Mouse (Mus musculus): ENCODE data around the gene Trmt2a. TPM values are rescaled to one million over a fixed set of nuclear protein-coding genes. Genes with fewer than 3 reads are reported as not detected.

The Trmt2a gene
- polyA plus RNA-seq, 1 experiment from 2014 or later, result 58.2 TPM

DNA sequence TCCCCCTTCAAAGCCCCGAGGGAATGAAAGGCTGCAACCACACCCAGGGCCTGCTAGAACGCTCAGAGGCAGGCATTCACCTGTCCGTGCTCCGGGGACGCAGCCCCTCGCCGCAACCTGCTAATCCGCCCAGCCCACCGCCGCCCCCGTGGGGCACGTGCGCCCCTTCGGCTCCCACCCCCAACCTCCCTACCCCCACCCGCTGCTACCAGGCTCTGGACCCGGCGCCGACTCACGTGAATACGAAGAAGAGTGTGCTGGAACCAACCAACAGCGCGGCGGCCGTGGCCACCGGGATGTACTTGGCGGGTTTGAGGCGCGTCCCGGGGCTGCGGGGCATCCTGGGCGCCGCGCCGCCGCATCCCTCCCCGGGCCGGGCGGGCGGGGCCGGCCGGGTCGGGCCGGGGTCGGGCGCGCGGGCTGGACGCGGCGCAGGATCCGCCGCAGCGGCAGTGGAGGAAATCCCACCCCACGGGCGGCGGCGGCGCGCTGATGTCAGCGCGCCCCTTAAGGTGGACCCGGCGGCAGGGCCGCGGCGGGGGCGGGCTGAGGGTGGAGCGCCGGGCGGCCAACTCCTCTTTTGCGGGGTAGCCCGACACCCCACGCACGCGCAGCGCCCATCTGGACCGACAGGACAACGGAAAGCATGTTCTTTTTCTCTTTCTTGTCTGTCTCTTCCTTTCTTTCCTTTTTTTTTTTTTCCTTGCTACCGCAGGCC, 13.6 kb upstream of the Trmt2a start, which contains the start of gene Zdhhc8:
TSS of gene Zdhhc8 (minus strand) at position 466 of the 718 bp plus-strand sequence.
- peaks cover 5% of the 10 kb centered on the region for H3K36me3 ChIP-seq (ENCODE audit: control insufficient read depth, insufficient read depth, low read length)
- ATAC-seq (replicated peaks; ENCODE audit: insufficient number of reproducible peaks, low FRiP score, low TSS enrichment), result peak; percentile 73
- H3K27ac ChIP-seq (ENCODE audit: low read depth, low read length), result peak within 1 kb of the TSS; percentile 85
- H3K4me1 ChIP-seq (ENCODE audit: control insufficient read depth, insufficient read depth, low read length), result peaks cover 36% of the 10 kb centered on the region
- no peaks in the 10 kb centered on the region for H3K9me3 ChIP-seq (replicated peaks; ENCODE audit: control insufficient read depth, low read length)
- under 1% methylated on average over 73 of the region's 79 CpGs for WGBS (ENCODE audit: insufficient replicate concordance)
- H3K9ac ChIP-seq (ENCODE audit: low read depth, low read length), result peak within 1 kb of the TSS; percentile 85
- peak within 1 kb of the TSS; percentile 75 for H3K4me3 ChIP-seq (ENCODE audit: low read depth, low read length)
- no peaks in the 10 kb centered on the region for H3K27me3 ChIP-seq (ENCODE audit: control insufficient read depth, insufficient read depth, low read length)
- peak within 1 kb of the TSS; percentile 79 for H3K4me2 ChIP-seq

GRCm38 (mm10) chr16:18235389-18236065, 13.0 kb upstream of the Trmt2a start:
- peak overlapping the region; percentile 85 for H3K9ac ChIP-seq (ENCODE audit: low read depth, low read length)
- H3K4me3 ChIP-seq (ENCODE audit: low read depth, low read length), result peak overlapping the region; percentile 75
- peak; percentile 41; the same call in 1 of the 2 replicates for ATAC-seq (replicated peaks; ENCODE audit: insufficient number of reproducible peaks, low FRiP score, low TSS enrichment)
- H3K36me3 ChIP-seq (ENCODE audit: control insufficient read depth, insufficient read depth, low read length), result peaks cover 10% of the 10 kb centered on the region
- H3K4me2 ChIP-seq, result peak overlapping the region; percentile 79
- no peaks in the 10 kb centered on the region for H3K27me3 ChIP-seq (ENCODE audit: control insufficient read depth, insufficient read depth, low read length)
- no peaks in the 10 kb centered on the region for H3K9me3 ChIP-seq (replicated peaks; ENCODE audit: control insufficient read depth, low read length)
- peaks cover 29% of the 10 kb centered on the region for H3K4me1 ChIP-seq (ENCODE audit: control insufficient read depth, insufficient read depth, low read length)
- H3K27ac ChIP-seq (ENCODE audit: low read depth, low read length), result peak overlapping the region; percentile 85
- 4% methylated on average over 19 of the region's 19 CpGs for WGBS (ENCODE audit: insufficient replicate concordance)

GRCm38 (mm10) chr16:18236676-18237501, 11.6 kb upstream of the Trmt2a start:
- Histone ChIP-seq H3K27ac (ENCODE audit: low read depth, low read length) (no peak overlapping the region), H3K9me3 (replicated peaks; ENCODE audit: control insufficient read depth, low read length) (no peaks in the 10 kb centered on the region), H3K4me3 (ENCODE audit: low read depth, low read length) (0 out of 2 replicates have a peak overlapping the region, but pooled peaks have one; percentile 75), H3K27me3 (ENCODE audit: control insufficient read depth, insufficient read depth, low read length) (no peaks in the 10 kb centered on the region), H3K36me3 (ENCODE audit: control insufficient read depth, insufficient read depth, low read length) (peaks cover 17% of the 10 kb centered on the region), H3K4me1 (ENCODE audit: control insufficient read depth, insufficient read depth, low read length) (peaks cover 23% of the 10 kb centered on the region), H3K4me2 (peak overlapping the region; percentile 79; the same call in 1 of the 2 replicates), H3K9ac (ENCODE audit: low read depth, low read length) (no peak overlapping the region)
- no peak for ATAC-seq (replicated peaks; ENCODE audit: insufficient number of reproducible peaks, low FRiP score, low TSS enrichment)
- 71% methylated on average over 7 of the region's 7 CpGs for WGBS (ENCODE audit: insufficient replicate concordance)

DNA sequence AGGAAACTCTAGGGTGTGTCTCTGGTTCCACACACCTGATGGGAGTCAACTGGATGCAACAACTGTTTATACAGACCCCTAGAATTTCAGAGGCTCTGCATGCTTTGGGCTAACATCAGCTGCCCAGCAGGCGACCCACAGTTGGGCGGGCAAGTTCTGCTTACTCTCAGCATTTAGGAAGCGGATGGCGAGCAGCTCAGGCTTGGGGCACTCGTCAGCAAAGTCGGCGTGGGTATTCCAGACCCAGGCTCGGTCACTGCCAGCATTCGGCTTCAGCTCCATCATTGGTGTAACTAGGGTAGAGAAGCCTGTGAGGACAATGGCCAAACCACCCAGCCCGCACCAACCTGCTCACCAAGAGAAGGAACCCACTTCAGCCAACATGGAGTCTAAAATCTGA, 6.9 kb upstream of the Trmt2a start:
- Histone ChIP-seq H3K27ac (ENCODE audit: low read depth, low read length) (no peak overlapping the region), H3K27me3 (ENCODE audit: control insufficient read depth, insufficient read depth, low read length) (no peaks in the 10 kb centered on the region), H3K36me3 (ENCODE audit: control insufficient read depth, insufficient read depth, low read length) (peaks cover 60% of the 10 kb centered on the region), H3K4me2 (no peak overlapping the region), H3K4me1 (ENCODE audit: control insufficient read depth, insufficient read depth, low read length) (peaks cover 2% of the 10 kb centered on the region), H3K9ac (ENCODE audit: low read depth, low read length) (no peak overlapping the region), H3K9me3 (replicated peaks; ENCODE audit: control insufficient read depth, low read length) (no peaks in the 10 kb centered on the region), H3K4me3 (ENCODE audit: low read depth, low read length) (no peak overlapping the region)
- no peak for ATAC-seq (replicated peaks; ENCODE audit: insufficient number of reproducible peaks, low FRiP score, low TSS enrichment)
- 88% methylated on average over 10 of the region's 10 CpGs for WGBS (ENCODE audit: insufficient replicate concordance)

GRCm38 (mm10) chr16:18247521-18248399, 719 bp upstream of the Trmt2a start:
- Histone ChIP-seq H3K4me1 (ENCODE audit: control insufficient read depth, insufficient read depth, low read length) (peaks cover 24% of the 10 kb centered on the region), H3K27me3 (ENCODE audit: control insufficient read depth, insufficient read depth, low read length) (no peaks in the 10 kb centered on the region), H3K36me3 (ENCODE audit: control insufficient read depth, insufficient read depth, low read length) (peaks cover 44% of the 10 kb centered on the region), H3K9ac (ENCODE audit: low read depth, low read length) (peak overlapping the region; percentile 97), H3K4me2 (peak overlapping the region; percentile 91), H3K27ac (ENCODE audit: low read depth, low read length) (peak overlapping the region; percentile 93), H3K4me3 (ENCODE audit: low read depth, low read length) (peak overlapping the region; percentile 96), H3K9me3 (replicated peaks; ENCODE audit: control insufficient read depth, low read length) (no peaks in the 10 kb centered on the region)
- no peak for ATAC-seq (replicated peaks; ENCODE audit: insufficient number of reproducible peaks, low FRiP score, low TSS enrichment)
- WGBS (ENCODE audit: insufficient replicate concordance), result under 1% methylated on average over 33 of the region's 33 CpGs

DNA sequence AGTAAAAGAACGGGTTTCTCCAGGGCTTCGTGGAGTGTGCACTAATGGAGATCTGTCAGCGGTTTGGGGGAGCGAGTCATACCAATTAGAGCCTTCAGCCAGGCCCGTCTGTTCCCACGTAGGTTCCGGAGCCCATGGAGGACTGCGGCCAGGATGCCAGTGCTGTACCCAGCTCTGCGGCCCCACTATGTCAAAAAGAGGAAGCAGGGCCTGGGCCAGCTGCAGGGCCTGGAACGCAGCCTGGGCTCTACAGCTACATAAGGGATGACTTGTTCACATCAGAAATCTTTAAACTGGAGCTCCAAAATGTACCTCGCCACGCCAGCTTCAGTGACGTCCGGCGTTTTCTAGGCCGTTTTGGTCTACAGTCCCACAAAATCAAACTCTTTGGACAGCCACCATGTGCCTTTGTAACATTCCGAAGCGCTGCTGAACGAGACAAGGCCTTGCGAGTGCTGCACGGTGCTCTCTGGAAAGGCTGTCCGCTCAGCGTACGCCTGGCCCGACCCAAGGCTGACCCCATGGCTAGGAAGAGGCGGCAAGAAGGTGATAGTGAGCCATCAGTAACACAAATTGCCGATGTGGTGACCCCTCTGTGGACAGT, 987 bp downstream of the Trmt2a start:
- ATAC-seq (replicated peaks; ENCODE audit: insufficient number of reproducible peaks, low FRiP score, low TSS enrichment), result peak; percentile 11; the same call in 1 of the 2 replicates
- Histone ChIP-seq H3K9ac (ENCODE audit: low read depth, low read length) (peak overlapping the region; percentile 97), H3K36me3 (ENCODE audit: control insufficient read depth, insufficient read depth, low read length) (peaks cover 42% of the 10 kb centered on the region)

DNA sequence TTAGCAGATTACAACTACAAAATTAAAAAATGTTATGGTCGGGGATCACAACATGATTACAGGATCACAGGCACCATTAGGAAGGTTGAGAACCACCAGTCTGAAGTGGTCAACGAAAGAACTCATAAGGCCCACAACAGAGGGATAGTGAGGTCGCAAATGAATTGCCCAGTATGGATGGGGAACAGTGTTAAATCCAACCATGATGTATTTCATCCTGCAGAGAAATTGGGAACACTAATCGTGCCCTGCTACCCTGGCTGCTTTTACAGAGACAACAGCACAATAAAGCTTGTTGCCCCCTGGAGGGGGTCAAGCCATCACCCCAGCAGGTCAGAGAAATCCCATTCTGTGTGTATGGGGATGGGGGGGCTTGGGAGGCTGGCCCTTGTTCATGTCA, 1.8 kb downstream of the Trmt2a start:
- H3K9me3 ChIP-seq (replicated peaks; ENCODE audit: control insufficient read depth, low read length), result no peaks in the 10 kb centered on the region
- ATAC-seq (replicated peaks; ENCODE audit: insufficient number of reproducible peaks, low FRiP score, low TSS enrichment), result no peak
- H3K4me3 ChIP-seq (ENCODE audit: low read depth, low read length), result peak overlapping the region; percentile 96
- peak overlapping the region; percentile 91 for H3K4me2 ChIP-seq
- WGBS (ENCODE audit: insufficient replicate concordance), result 61% methylated on average over 4 of the region's 4 CpGs
- H3K27me3 ChIP-seq (ENCODE audit: control insufficient read depth, insufficient read depth, low read length), result no peaks in the 10 kb centered on the region
- H3K4me1 ChIP-seq (ENCODE audit: control insufficient read depth, insufficient read depth, low read length), result peaks cover 24% of the 10 kb centered on the region
- H3K36me3 ChIP-seq (ENCODE audit: control insufficient read depth, insufficient read depth, low read length), result peaks cover 37% of the 10 kb centered on the region
- H3K9ac ChIP-seq (ENCODE audit: low read depth, low read length), result peak overlapping the region; percentile 97
- H3K27ac ChIP-seq (ENCODE audit: low read depth, low read length), result no peak overlapping the region

More for the DNA sequence above, 987 bp downstream of the Trmt2a start:
- Histone ChIP-seq H3K4me2 (peak overlapping the region; percentile 91), H3K4me1 (ENCODE audit: control insufficient read depth, insufficient read depth, low read length) (peaks cover 24% of the 10 kb centered on the region), H3K9me3 (replicated peaks; ENCODE audit: control insufficient read depth, low read length) (no peaks in the 10 kb centered on the region), H3K27me3 (ENCODE audit: control insufficient read depth, insufficient read depth, low read length) (no peaks in the 10 kb centered on the region), H3K4me3 (ENCODE audit: low read depth, low read length) (peak overlapping the region; percentile 96), H3K27ac (ENCODE audit: low read depth, low read length) (peak overlapping the region; percentile 92)
- WGBS (ENCODE audit: insufficient replicate concordance), result 3% methylated on average over 27 of the region's 27 CpGs
